Mouse (Mus musculus): ENCODE measurements around the gene Ptgdr2.

GRCm38 (mm10) chr19:10935029-10935428, 1.9 kb upstream of the Ptgdr2 start:
- TF ChIP-seq EP300 (IDR thresholded peaks at IDR 0.05; ENCODE audit: low read depth), result no peak
- no peak for TF ChIP-seq CTCF (IDR thresholded peaks at IDR 0.05; ENCODE audit: low read depth)

All from liver, postnatal 0 days (tissue).